Mouse (Mus musculus) MEL (cell line): ENCODE data around the gene Dctd. TPM values are rescaled to one million over a fixed set of nuclear protein-coding genes. Genes with fewer than 3 reads are reported as not detected.

ENCODE experiments used
- DNase-seq: peaks from one replicate; pipeline ENCODE4 v3.0.0; 2011; ENCODE audit warnings: low read depth, low spot score
- H3K27ac ChIP-seq: 2 replicates; pipeline ENCODE4 v1.5.1; 2012; ENCODE audit warnings: low read depth, mild to moderate bottlenecking, control low read depth, low read length, moderate library complexity; ENCODE audit not compliant: control insufficient read depth
- H3K27me3 ChIP-seq, 2 experiments: fragments of 150-350 bp in 1 of 2; sonication (generic) in 1 of 2; 2 replicates each; pipeline ENCODE4 v1.6.1; 2012; ENCODE audit warnings: low read length in 2 of 2, mild to moderate bottlenecking in 2 of 2, improper control_type of control experiment in 1 of 2, moderate library complexity in 1 of 2; ENCODE audit not compliant: insufficient read depth in 2 of 2, control insufficient read depth in 1 of 2
- H3K36me3 ChIP-seq, 2 experiments: 2 replicates each; pipeline ENCODE4 v1.6.1; 2012 to 2014; ENCODE audit warnings: low read length in 2 of 2, improper control_type of control experiment in 1 of 2, inconsistent platforms in 1 of 2, mild to moderate bottlenecking in 1 of 2; ENCODE audit not compliant: insufficient read depth in 2 of 2, control insufficient read depth in 1 of 2
- H3K4me1 ChIP-seq, 2 experiments: fragments of 150-350 bp in 1 of 2; sonication (generic) in 1 of 2; 2 replicates each; pipeline ENCODE4 v1.6.1; 2012; ENCODE audit warnings: low read length in 2 of 2, improper control_type of control experiment in 1 of 2, mild to moderate bottlenecking in 1 of 2; ENCODE audit not compliant: insufficient read depth in 2 of 2, control insufficient read depth in 1 of 2
- H3K4me3 ChIP-seq, 2 experiments: fragments of 150-350 bp in 1 of 2; sonication (generic) in 1 of 2; 2 replicates each; pipeline ENCODE4 v1.5.1; 2012; ENCODE audit warnings: low read depth in 2 of 2, low read length in 2 of 2, mild to moderate bottlenecking in 2 of 2, moderate library complexity in 2 of 2, control low read depth in 1 of 2, improper control_type of control experiment in 1 of 2; ENCODE audit not compliant: control insufficient read depth in 1 of 2, insufficient read depth in 1 of 2
- H3K79me2 ChIP-seq: 2 replicates; pipeline ENCODE4 v1.6.1; 2012; ENCODE audit warnings: mild to moderate bottlenecking, low read length, moderate library complexity; ENCODE audit not compliant: control insufficient read depth, poor library complexity, insufficient read depth
- H3K9ac ChIP-seq: 2 replicates; pipeline ENCODE4 v1.6.1; 2012; ENCODE audit warnings: low read depth, mild to moderate bottlenecking, control low read depth, low read length, moderate library complexity; ENCODE audit not compliant: control insufficient read depth, poor library complexity, severe bottlenecking
- H3K9me3 ChIP-seq: fragments of 150-350 bp; sonication (generic); replicated peaks from 2 replicates; pipeline ENCODE4 v1.6.1; 2012; ENCODE audit warnings: mild to moderate bottlenecking, low read length, improper control_type of control experiment, moderate library complexity; ENCODE audit not compliant: insufficient read depth
- CTCF ChIP-seq, 3 experiments: IDR thresholded peaks in 2 of 3; conservative IDR thresholded peaks in 1 of 3; 2 replicates each; pipeline ENCODE4 v1.5.1; 2011 to 2012; ENCODE audit warnings: low read length in 3 of 3, low read depth in 2 of 3, mild to moderate bottlenecking in 2 of 3, improper control_type of control experiment in 1 of 3, inconsistent platforms in 1 of 3, mixed read lengths in 1 of 3, moderate library complexity in 1 of 3; ENCODE audit not compliant: control insufficient read depth in 1 of 3, insufficient read depth in 1 of 3, poor library complexity in 1 of 3, severe bottlenecking in 1 of 3
- EP300 ChIP-seq, 2 experiments: IDR thresholded peaks; 2 replicates each; pipeline ENCODE4 v1.6.1; 2011; ENCODE audit warnings: improper control_type of control experiment in 2 of 2, low read length in 2 of 2, low read depth in 1 of 2, mild to moderate bottlenecking in 1 of 2
- ETS1 ChIP-seq: IDR thresholded peaks from 2 replicates; pipeline ENCODE4 v1.6.1; 2012; ENCODE audit warnings: low read depth, mild to moderate bottlenecking, inconsistent platforms, low read length, improper control_type of control experiment, moderate library complexity
- GABPA ChIP-seq: IDR thresholded peaks from 2 replicates; pipeline ENCODE4 v1.6.1; 2012; ENCODE audit warnings: low read depth, mild to moderate bottlenecking, inconsistent platforms, low read length, improper control_type of control experiment, moderate library complexity
- HCFC1 ChIP-seq: IDR thresholded peaks from 2 replicates; pipeline ENCODE4 v1.6.1; 2012; ENCODE audit warnings: low read depth, mild to moderate bottlenecking, inconsistent platforms, low read length, improper control_type of control experiment, moderate library complexity
- KAT2A ChIP-seq: conservative IDR thresholded peaks from 2 replicates; pipeline ENCODE4 v1.6.1; 2012; ENCODE audit warnings: low read depth, low read length, improper control_type of control experiment, inconsistent platforms
- MAZ ChIP-seq: IDR thresholded peaks from 2 replicates; pipeline ENCODE4 v1.6.1; 2012; ENCODE audit warnings: low read depth, mild to moderate bottlenecking, inconsistent platforms, low read length, improper control_type of control experiment
- MYC ChIP-seq: IDR thresholded peaks from 2 replicates; pipeline ENCODE4 v1.6.1; 2011; ENCODE audit warnings: low read depth, mild to moderate bottlenecking, low read length, improper control_type of control experiment, moderate library complexity
- RAD21 ChIP-seq: IDR thresholded peaks from 2 replicates; pipeline ENCODE4 v1.6.1; 2011; ENCODE audit warnings: mild to moderate bottlenecking, low read depth, low read length, improper control_type of control experiment
- SMC3 ChIP-seq: IDR thresholded peaks from 2 replicates; pipeline ENCODE4 v1.6.1; 2011; ENCODE audit warnings: low read depth, low read length, improper control_type of control experiment
- TAL1 ChIP-seq: IDR thresholded peaks from 2 replicates; pipeline ENCODE4 v1.6.1; 2012; ENCODE audit warnings: mild to moderate bottlenecking, inconsistent platforms, low read length, moderate library complexity, mixed read lengths
- TBP ChIP-seq: IDR thresholded peaks from 2 replicates; pipeline ENCODE4 v1.8.0; 2011; ENCODE audit warnings: low read depth, low read length, improper control_type of control experiment
- UBTF ChIP-seq: IDR thresholded peaks from 2 replicates; pipeline ENCODE4 v1.6.1; 2012; ENCODE audit warnings: low read depth, mild to moderate bottlenecking, inconsistent platforms, low read length, improper control_type of control experiment, moderate library complexity, borderline replicate concordance; ENCODE audit not compliant: insufficient read depth
- ZKSCAN1 ChIP-seq: IDR thresholded peaks from 2 replicates; pipeline ENCODE4 v1.6.1; 2012; ENCODE audit warnings: low read depth, mild to moderate bottlenecking, inconsistent platforms, low read length, improper control_type of control experiment, moderate library complexity
- polyA plus RNA-seq, 2 experiments: library from polyadenylated mRNA; stranded (reverse) in 1 of 2; unstranded in 1 of 2; fragments of >175 nt in 1 of 2; fragments of >200 nt in 1 of 2; gene quantifications; 2 replicates each; pipeline versions ENCODE4 v1.2.1 to v1.2.4; 2012; ENCODE audit warnings: low replicate concordance in 2 of 2, low read depth in 1 of 2; ENCODE audit not compliant: insufficient read length in 2 of 2, insufficient read depth in 1 of 2, missing spikeins in 1 of 2
- total RNA-seq: library from RNA; depleted of rRNA; stranded (reverse); fragments of 300-350 nt; gene quantifications from 2 replicates; pipeline ENCODE4 v1.2.3, GENCODE M21; 2012

Dctd gene
- total and polyA plus RNA-seq, 3 experiments = 59.5 to 79.9 (median 78.0) TPM

DNA sequence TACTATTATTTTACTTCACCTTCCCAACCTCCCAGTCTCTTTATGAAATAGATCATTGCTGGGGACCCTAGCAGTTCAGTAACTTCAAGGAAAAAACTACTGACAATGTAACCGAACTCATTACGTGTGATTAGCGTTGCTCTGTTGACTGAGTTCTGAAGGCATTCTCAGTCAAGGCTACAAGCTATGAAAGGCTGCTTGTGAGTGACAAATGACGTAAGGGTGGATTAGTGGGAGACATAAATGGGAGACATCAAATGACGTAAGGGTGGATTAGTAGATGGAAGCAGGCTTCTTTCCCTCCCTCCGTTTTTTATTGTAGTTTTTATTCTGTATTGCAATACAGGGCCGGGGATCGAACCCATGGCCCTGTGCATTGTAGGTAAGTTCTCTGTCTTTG is 26.0 kb downstream of the Dctd start:
- Histone ChIP-seq H3K4me3 (no peak overlapping the region), H3K79me2 (no peaks in the 10 kb centered on the region), H3K9ac (no peak overlapping the region), H3K36me3 (peaks cover 0 to 4% of the 10 kb centered on the region in 2 experiments; a peak in 1 of 4 replicates), H3K27me3 (no peaks in the 10 kb centered on the region), H3K4me1 (no peaks in the 10 kb centered on the region), H3K9me3 (no peaks in the 10 kb centered on the region), H3K27ac (no peak overlapping the region)
- no peak for DNase-seq
- no peak for TF ChIP-seq RAD21
- TF ChIP-seq UBTF = no peak

DNA sequence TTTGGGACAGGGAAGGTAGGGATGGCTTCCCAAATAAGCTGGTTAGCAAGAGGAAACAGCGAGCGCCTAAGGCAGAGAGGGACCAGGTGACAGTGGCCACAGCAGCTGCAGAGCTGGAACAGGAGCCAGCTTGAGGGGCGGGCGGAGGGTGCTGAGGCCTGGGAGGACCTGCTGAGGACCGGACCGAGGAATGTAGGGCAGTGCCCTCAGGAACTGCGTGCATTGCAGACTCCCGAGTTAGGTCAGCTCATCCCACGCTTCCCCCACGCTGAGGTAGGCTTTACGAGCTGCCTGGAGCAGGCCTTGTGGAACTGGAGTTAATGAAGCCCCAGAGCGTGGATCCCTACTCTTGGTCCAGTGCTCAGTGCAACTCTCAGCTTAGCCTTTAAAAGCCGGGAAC is 28.1 kb downstream of the Dctd start:
- no peak overlapping the region for H3K9ac ChIP-seq
- H3K27me3 ChIP-seq = no peaks in the 10 kb centered on the region
- no peak for DNase-seq
- H3K4me3 ChIP-seq = no peak overlapping the region
- no peaks in the 10 kb centered on the region for H3K9me3 ChIP-seq
- H3K79me2 ChIP-seq = no peaks in the 10 kb centered on the region
- TF ChIP-seq TAL1 = no peak
- TF ChIP-seq ZKSCAN1 = no peak
- TF ChIP-seq CTCF (IDR thresholded peaks at IDR 0.05 in 2 of 3, conservative IDR thresholded peaks at IDR 0.05 in 1 of 3; ENCODE audit: control insufficient read depth in 1 of 3, insufficient read depth in 1 of 3, low read depth in 2 of 3, low read length in 3 of 3, poor library complexity in 1 of 3, severe bottlenecking in 1 of 3) = no peak
- no peak for TF ChIP-seq MYC
- no peak for TF ChIP-seq ETS1
- TF ChIP-seq SMC3 = no peak
- no peak for TF ChIP-seq KAT2A
- TF ChIP-seq HCFC1 = no peak
- no peak for TF ChIP-seq MAZ
- no peak for TF ChIP-seq GABPA
- TF ChIP-seq TBP = no peak
- TF ChIP-seq EP300 (IDR thresholded peaks at IDR 0.05; ENCODE audit: low read depth in 1 of 2, low read length in 2 of 2) = no peak
- H3K36me3 ChIP-seq = peaks cover 0 to 6% of the 10 kb centered on the region in 2 experiments; a peak in 2 of 4 replicates
- H3K4me1 ChIP-seq = no peaks in the 10 kb centered on the region
- no peak overlapping the region for H3K27ac ChIP-seq

DNA sequence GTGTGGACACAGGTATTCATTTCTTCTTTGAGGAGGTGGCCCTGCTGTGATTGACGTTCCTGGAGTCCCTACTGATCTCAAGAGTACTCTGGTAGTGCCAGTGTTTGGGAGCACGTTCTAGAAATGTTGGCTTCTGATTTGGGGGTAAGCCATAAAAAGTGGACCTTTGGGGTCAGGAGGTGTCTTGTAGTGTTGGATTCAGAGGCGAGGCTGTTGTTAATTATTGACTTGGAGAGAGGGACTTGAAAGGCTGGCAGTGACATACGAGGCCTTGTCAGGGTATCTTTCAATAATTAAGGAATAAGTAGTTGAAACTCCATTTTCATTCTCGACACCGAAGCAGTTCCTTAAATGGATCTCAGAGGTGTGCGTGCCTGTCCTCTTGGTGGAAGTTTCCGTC is 31.4 kb downstream of the Dctd start:
- Histone ChIP-seq H3K27me3 (no peaks in the 10 kb centered on the region), H3K4me1 (no peaks in the 10 kb centered on the region), H3K9me3 (no peaks in the 10 kb centered on the region), H3K36me3 (peaks cover 0 to 2% of the 10 kb centered on the region in 2 experiments; a peak in 2 of 4 replicates), H3K79me2 (no peaks in the 10 kb centered on the region), H3K4me3 (no peak overlapping the region), H3K9ac (no peak overlapping the region), H3K27ac (no peak overlapping the region)
- TF ChIP-seq ZKSCAN1 = no peak
- no peak for DNase-seq
